Mouse (Mus musculus): ENCODE data around the gene Mapk8ip2.
A peak's percentile ranks its signal among the peaks of the same experiment; 100 is the strongest.

The Mapk8ip2 gene

DNA sequence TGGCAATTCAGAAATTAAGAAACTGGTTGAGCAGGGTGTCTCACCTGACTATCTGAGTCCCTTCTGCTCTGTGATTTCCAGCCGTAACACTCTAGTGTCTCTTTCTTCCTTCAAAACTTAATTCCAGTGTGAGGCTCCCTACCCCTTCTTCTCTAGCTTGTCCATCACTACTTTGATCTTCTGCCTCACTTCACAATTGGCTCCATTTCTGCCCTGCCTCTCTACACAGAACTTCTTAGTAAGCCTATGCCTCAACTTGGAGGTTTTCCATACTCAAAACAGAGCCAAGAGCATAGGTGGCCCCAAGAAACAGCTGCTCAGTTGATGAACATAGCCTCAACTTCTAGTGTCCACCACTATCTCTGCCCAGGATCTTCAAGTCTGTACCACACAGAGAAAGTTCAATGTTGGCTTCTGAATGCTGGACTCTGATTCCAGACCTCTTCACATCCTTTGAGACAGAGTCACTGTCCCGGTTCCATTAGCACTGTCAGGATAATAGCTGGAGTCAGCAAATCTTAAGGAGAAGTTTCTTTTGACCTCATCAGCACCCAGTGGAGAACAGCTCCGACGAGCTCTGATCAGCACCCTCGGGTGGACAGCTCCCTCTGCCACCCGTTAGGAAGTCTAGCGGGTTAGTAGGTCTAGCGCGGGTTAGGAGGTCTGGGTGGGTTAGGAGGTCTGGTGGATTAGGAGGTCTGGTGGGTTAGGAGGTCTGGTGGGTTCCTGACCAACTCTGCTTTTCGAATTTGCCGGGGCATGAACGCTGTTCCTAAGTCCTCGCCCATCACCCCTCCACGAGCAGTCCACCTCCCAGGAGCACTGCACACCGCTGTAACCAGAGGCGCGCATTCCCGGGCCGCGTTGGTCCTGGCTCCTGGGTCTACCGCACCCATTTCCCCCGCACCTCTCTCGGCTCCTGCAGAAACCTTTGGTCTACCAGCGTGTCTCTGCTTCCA, 528 bp upstream of the Mapk8ip2 start:
- no peak for DNase-seq (ENCODE audit: low read depth, low spot score)

DNA sequence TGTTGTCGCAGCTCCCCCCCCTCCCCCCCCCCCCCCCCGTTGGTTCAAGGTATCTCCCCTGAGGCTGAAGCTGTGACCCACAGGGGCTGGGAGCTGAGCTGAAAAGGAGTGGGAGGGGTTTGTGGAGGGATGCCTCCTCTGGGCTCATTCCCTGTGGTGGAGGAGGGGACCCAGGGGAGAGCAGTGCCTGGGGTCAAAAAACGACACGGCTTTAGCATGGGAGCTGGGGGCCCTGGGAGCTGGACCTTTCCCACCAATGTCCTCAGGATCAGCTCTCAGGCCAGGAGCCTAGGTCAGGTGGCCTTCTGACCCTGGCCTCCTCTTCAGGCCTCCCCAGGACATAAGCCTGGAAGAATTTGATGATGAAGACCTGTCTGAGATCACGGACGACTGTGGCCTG, 1.1 kb downstream of the Mapk8ip2 start:
- DNase-seq (ENCODE audit: low read depth, low spot score), result no peak

DNA sequence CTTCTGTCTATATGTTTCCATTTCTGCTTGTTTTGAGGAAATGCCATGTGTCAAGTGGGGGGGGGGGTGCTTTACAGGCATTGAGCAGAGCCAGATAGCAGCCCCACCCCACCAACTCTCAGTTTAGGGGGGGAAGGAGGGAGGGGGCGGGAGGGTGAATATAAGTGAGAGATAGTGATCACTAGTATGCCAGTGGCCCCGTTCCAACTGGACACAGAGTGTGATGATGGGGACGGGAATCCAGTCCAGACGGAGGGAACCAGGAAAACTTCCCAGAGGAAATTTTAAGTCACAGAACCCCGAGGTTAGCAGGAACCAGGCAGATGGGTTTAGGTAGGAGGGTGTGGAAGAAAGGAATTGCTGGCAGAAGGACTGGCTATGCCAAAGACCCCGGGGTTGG, 1.9 kb downstream of the Mapk8ip2 start:
- no peak for DNase-seq (ENCODE audit: low read depth, low spot score)

- no peak for DNase-seq (ENCODE audit: low read depth, low spot score)
These were observed 5.2 kb downstream of the Mapk8ip2 start for GRCm38 (mm10) chr15:89458942-89459341.

- no peak for DNase-seq (ENCODE audit: low read depth, low spot score)
These were observed 6.1 kb downstream of the Mapk8ip2 start for GRCm38 (mm10) chr15:89459821-89460220.

DNA sequence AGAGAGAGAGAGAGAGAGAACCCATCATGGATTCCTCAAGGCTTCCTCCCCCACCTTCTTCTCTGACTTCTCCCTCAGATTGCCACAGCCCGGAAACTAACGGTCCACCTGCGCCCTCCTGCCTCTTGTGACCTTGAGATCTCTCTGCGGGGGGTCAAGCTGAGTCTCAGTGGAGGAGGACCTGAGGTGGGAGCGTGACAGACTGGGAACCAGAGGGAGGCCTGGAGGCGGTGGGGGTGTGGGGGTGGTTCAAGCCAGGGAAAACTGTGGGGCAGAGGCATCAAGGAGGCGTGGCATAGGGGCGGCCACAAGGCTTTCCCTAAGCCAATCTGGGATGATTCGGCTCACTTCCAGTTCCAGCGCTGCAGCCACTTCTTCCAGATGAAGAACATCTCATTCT, 6.6 kb downstream of the Mapk8ip2 start:
- DNase-seq (ENCODE audit: low read depth, low spot score), result no peak

DNA sequence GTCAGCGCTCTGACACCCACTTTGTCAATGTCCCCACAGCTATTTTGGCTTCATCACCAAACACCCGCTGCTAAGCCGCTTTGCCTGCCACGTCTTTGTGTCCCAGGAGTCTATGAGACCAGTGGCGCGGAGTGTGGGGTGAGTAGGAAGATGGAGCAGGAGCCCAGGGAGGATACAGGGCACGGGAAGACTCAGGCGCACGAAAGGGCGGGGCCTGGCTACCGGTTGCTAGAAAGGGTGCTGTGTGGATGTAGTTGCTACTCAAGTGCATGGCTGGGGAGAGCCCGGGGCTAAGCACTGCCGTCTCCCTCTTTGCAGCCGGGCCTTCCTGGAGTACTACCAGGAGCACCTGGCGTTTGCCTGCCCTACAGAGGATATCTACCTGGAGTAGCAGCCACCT, 7.6 kb downstream of the Mapk8ip2 start:
- DNase-seq (ENCODE audit: low read depth, low spot score), result no peak

DNA sequence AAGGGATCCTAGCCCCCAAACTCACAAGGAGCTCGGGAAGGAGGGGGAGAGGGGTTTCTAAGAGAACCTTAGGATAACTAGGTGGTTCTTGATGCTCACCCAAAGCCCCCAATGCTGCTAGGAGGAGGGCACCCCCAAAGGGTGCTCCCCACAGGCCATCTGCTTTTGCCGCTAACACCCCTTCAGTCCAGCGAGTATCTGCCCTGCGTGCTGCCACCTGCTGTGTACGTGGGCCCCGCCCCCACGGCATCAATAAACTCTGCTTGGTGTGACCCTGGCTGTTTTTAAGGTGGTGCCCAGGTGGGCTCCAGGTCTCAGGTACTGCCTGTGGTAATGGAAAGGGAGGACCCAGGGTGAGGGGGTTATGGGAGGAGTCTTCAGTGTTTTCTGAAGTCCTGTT, 8.5 kb downstream of the Mapk8ip2 start:
- DNase-seq (ENCODE audit: low read depth, low spot score), result no peak

DNA sequence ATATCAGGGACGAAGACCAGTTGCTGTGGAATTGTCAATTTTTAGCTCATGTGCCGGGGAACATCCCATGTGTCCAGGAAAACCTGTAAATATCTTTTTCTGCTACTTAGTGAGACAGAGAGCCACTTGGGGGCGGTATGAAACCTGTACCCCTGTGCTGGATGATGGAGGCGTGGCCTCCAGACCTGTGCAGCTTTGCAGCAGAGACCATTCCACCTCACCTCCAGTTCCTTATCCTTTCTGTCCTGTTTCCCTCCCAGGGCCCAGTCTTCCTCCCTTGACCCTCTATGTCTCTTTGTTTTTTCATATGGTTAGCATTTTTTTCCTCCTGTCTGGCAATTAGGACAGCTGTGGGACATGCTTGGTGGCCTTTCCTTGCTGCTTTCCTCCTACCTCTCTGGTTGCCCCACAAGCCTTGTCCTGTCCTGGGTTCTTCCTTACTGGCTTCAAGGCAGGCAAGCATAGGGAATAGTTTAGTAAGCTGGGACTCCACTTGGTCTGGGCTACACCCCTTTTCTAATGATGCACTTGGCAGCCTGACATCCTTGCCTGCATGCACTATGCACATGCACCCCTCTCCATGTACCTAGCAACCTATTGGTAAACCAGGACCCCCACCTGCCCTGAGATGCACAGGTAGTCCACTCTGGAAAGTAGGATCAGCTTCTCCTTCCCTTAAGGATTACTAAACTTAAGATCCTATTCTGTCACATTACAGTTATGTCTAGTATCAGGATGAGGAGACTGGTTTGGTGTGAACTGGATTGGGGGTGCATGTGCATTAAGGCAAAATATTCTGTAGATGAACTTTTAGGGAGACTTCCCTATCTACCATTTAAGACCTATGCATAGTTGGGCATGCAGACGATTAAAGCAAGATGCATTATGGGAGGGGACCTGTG, 9.9 kb downstream of the Mapk8ip2 start:
- DNase-seq (ENCODE audit: low read depth, low spot score), result no peak

GRCm38 (mm10) chr15:89465052-89465451, 11.3 kb downstream of the Mapk8ip2 start:
- no peak for DNase-seq (ENCODE audit: low read depth, low spot score)

DNA sequence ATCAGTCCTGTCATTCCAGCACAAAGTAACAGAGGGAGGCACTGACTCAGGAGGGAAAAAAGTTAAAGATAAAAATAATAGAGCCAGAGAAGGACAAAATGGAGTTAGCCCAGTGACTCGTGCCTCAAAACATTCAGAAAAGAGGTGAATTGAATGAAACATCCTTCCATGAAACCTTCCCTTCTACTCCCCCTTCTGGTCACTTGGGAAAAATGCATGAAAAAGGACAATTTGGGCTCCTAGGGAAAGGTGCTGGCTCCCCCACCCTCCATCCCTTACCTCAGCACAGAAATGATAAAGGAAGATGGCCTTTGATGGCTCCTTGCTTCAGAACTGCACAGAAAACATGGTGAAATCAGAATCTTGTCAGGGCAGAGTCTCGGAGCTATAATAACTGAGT, 14.9 kb downstream of the Mapk8ip2 start:
- DNase-seq (ENCODE audit: low read depth, low spot score), result no peak

- DNase-seq (ENCODE audit: low read depth, low spot score), result no peak
These were observed 17.8 kb downstream of the Mapk8ip2 start for GRCm38 (mm10) chr15:89471476-89471875.

DNA sequence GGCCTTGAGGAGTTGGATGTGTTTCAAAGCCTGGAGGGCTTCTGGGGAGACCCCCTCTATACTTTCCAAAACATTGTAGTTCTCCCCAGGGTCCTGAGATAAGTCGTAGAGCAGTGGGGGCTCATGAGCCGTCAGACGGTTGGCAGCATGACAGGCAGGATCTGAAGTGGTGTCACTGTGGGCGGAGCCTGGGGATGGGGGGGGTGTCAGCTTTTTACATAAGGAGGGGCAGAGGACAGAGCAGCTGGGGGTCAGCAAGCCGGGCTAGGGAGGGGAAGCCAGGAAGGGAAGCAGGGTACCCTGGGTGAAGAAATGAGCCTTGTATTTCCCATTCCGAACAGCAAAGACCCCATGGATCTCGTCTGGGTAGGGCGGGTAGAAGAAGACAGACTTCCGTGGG, 19.7 kb downstream of the Mapk8ip2 start:
- DNase-seq (ENCODE audit: low read depth, low spot score), result no peak

- no peak for DNase-seq (ENCODE audit: low read depth, low spot score)
These were observed 20.2 kb downstream of the Mapk8ip2 start for GRCm38 (mm10) chr15:89473921-89474320.

- no peak for DNase-seq (ENCODE audit: low read depth, low spot score)
These were observed 21.0 kb downstream of the Mapk8ip2 start for GRCm38 (mm10) chr15:89474596-89475292.

DNA sequence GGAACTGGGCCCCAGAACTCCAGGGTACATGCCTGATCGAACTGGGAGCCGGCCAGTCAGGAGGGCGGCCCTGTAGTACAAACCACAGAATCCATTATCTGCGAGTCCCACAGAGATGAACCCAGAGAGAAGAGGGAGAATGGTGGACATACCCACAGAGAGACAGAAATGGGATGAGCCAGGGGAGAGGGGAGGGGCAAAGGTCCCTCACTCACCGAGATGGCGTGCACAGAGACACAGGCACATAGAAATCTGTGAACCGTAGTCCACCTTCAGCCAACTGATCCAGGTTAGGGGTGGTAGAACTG, 21.5 kb downstream of the Mapk8ip2 start:
- DNase-seq (ENCODE audit: low read depth, low spot score), result no peak

- peak; percentile 80 for DNase-seq (ENCODE audit: low read depth, low spot score)
These were observed 22.1 kb downstream of the Mapk8ip2 start for GRCm38 (mm10) chr15:89475611-89476474.

DNA sequence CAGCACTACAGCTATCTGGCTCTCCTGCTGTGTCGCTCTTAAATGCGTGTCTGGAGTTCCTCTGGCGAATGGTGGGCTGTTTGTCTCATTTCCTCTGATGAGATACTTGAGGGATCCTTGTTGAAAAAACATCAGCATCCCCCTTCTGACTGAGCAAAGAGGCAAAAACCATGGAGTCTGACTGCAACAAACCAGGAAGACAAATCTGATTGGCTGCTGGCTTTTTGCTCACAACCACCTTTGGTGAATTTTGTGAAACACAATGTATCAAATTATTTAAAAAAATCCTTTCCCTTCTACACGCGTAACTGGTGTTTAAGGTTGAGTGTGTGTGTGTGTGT, 22.7 kb downstream of the Mapk8ip2 start:
- no peak for DNase-seq (ENCODE audit: low read depth, low spot score)

DNA sequence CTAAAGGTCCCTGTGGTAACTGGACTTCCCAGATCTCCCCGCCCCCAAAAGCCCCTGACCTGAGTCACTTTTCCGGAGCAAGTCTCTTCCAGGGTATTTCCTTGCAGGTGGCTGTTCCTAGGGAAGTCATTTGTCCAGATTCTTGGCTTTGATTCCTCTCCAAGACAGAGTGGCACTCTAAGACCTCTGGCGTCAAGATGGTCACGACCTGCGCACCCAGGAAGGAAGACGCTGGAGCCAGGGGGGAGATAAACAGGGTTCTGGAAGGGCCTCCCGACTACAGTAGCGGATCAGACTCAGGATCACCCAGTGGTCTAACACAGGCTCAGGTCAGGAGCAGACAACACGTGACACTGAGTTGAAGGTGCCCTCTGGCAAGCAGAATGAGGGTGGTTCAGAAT, 23.4 kb downstream of the Mapk8ip2 start, which contains the start of gene Arsa:
TSS of gene Arsa (minus strand) at position 335 of the 401 bp plus-strand sequence.
- DNase-seq (ENCODE audit: low read depth, low spot score), result no peak

DNA sequence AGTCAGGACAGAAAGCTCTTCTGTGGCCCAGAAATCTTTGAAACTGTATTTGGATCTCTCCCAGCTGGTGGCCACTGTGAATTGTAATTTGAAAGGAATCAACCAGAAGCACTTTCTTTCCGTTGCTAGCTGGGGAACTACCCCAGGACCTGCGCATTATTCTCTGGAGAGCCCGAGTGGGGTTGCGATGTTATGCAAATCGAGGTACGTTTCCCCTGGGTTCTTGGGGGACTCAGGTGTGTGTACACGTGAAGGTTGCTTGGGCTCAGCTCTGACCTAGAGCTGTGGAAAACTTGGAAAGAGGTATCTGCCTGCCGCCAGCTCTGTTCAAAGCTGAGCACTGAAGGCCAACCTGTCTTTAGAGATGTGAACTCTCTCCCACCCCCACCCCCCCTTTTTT, 24.1 kb downstream of the Mapk8ip2 start:
- no peak for DNase-seq (ENCODE audit: low read depth, low spot score)

- no peak for DNase-seq (ENCODE audit: low read depth, low spot score)
These were observed 24.9 kb downstream of the Mapk8ip2 start for GRCm38 (mm10) chr15:89478622-89479021.
